Mouse (Mus musculus) urinary bladder, postnatal 36 days (tissue): ENCODE measurements at regions not wholly inside any gene's neighbourhood (a gene's known extent, or its start where the extent isn't known, plus 50 kb on each side); places are given as distances from the start of the nearest gene placed in this dataset.

ENCODE experiments used
- DNase-seq, 2 experiments: peaks; one replicate each; pipeline ENCODE4 v3.0.0; 2022; ENCODE audit warnings: low spot score in 2 of 2, mixed read lengths in 1 of 2

GRCm38 (mm10) chr1:77933095-77933766 lies 263.7 kb downstream of the Pax3 start:
- no peak for DNase-seq

DNA sequence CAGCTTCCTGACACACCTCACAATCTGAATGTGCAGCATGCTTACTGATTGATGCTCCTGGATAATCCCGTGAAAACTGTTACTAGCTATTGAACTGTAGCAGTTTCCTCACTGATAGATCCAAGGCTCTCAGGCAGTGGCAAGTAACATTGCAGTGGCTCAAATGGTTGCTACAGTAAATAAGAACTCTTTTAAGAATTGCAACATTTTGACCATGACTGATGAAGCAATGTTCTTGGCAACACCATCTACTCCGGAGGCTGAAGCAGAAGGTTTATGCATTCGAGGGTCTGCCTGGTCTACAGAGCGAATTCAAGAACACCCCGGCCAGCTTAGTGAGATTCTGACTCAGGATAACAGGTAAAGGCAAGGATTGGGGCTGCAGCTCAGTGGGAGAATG lies 264.7 kb downstream of the Pax3 start:
- DNase-seq: no peak

- no peak for DNase-seq
These were observed 266.3 kb downstream of the Pax3 start for GRCm38 (mm10) chr1:77930661-77931060.

- DNase-seq: no peak
These were observed 267.4 kb downstream of the Pax3 start for GRCm38 (mm10) chr1:77929552-77929951.

DNA sequence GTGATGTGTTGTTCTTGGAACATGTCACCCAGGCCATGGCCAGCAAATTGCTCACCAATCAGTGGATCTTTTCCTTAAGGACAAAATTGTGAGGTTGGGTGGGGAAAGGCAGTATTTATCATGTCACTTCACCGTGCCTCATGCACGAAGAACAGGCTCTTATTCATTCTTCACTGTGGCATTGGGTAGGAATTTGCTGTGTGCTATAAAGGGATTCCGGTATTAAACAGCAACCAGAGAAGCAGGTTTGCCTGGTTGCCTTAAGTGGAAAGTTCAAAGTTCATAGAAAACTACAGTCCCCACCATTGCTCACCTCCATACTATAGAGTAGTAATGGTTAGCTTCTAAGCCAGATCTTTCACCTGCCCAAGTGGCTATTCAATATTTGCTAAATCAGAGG lies 270.8 kb downstream of the Pax3 start:
- DNase-seq: no peak

- no peak for DNase-seq
These were observed 300.7 kb downstream of the Pax3 start for GRCm38 (mm10) chr1:77896226-77896625.

GRCm38 (mm10) chr1:77879026-77879425 lies 317.9 kb downstream of the Pax3 start:
- DNase-seq: no peak

- DNase-seq: no peak
These were observed 326.8 kb downstream of the Pax3 start for GRCm38 (mm10) chr1:77870125-77870524.

GRCm38 (mm10) chr1:77869174-77869573 lies 327.8 kb downstream of the Pax3 start:
- DNase-seq: no peak

DNA sequence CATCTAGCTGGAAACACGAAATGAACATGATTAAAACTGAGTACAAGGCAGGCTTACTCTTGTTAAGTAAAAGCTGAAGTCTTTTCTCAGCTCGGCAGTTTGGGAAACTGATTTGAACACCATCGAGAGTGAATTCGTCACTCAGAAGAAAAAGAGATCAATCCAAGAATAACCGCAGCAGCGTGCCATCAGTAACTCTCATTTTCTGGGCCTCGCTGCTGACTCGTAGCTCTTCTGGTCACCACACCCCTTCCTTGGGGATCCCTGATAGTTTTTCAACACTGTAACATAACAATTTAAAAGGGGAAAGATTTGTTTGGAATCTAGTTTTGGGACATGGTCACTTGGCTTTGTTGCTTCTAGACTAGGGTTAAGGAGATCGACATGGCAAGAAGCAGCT lies 337.0 kb downstream of the Pax3 start:
- DNase-seq: no peak

- no peak for DNase-seq
These were observed 339.5 kb upstream of the Epha4 start for GRCm38 (mm10) chr1:77854366-77854765.

- DNase-seq: no peak
These were observed 333.1 kb upstream of the Epha4 start for GRCm38 (mm10) chr1:77847766-77848615.

DNA sequence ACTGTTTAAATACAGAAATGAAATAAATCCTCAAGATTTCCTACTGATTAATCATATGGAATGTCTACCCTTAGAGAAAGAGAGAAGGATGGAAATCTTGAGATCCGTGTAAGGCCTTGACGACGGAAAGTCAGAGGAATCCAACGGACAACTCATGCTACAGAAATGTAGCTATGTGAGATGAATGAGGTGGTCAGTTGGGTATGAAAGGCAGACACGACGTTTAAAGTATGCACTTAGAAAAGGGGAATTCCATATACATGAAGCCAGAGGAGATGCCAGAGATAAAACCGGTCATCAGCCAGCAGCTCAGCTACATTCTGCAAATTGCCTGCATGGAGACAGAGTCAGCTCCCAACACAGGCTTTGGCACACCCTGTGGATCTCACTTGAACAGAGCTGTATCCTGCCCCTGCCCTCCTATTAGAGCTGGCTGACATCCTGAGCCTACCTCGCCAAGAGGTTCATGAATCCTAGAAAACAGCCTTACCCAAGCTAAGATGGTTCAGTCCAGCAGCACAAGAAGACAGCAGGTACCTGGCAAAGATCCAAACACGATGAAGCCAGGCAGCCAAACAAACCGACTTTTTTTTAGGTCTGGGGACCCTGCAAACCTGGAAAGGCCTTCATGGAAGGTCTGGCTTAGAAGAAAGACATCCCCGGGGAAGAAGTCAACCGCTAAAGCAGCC lies 331.3 kb upstream of the Epha4 start:
- no peak for DNase-seq

DNA sequence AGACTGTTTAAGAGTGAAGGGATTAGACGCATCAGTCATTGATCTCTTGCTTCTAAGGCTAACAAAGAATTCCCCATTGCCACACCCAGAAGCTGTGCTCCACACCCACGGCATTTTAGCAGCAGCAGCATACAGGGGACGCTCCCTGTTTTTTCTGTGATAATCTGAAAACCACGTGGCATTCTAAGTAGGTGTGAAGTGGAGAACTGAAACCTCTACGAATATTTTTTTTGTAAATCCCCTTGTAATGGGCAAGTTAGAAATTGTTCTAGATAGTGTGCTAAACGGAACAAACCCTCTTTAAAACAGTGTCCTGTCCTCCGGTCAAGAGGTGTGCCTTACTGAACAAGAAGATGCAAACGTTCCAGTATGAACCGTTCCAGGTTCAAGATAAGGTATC lies 325.8 kb upstream of the Epha4 start:
- DNase-seq: no peak

- DNase-seq: no peak
These were observed 317.3 kb upstream of the Epha4 start for GRCm38 (mm10) chr1:77832174-77832573.

DNA sequence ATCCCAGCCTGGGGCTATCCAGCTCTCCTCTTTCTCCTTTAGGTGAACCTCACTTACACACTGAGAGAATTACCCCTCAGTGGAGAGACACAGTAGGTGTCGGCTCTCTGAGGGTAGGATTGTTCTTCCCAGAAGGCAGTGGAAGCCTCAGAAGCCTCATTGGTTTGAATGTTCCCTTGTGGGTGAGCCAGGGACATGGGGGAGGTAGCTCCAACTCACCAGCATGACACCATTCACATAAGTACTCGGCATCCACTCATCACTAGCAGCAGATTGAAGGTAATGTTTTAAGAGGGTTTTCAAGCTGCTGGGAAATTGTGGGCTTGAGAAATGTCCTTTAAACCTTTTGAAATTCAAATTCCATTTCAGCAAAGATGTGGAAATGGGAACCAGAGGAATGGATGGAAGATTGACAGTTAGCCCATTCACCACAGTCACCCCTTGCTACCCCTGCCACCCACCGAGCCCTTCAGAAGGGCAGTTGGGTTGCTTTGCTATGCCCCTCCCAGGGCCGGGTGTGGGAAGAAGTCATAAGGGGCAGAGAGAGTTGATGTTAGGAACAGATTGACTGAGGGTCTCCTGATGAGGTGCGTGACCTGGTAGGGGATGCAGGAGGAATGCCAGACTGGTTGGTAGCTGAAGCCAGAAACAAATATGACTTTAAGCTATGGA lies 310.0 kb upstream of the Epha4 start:
- no peak for DNase-seq

DNA sequence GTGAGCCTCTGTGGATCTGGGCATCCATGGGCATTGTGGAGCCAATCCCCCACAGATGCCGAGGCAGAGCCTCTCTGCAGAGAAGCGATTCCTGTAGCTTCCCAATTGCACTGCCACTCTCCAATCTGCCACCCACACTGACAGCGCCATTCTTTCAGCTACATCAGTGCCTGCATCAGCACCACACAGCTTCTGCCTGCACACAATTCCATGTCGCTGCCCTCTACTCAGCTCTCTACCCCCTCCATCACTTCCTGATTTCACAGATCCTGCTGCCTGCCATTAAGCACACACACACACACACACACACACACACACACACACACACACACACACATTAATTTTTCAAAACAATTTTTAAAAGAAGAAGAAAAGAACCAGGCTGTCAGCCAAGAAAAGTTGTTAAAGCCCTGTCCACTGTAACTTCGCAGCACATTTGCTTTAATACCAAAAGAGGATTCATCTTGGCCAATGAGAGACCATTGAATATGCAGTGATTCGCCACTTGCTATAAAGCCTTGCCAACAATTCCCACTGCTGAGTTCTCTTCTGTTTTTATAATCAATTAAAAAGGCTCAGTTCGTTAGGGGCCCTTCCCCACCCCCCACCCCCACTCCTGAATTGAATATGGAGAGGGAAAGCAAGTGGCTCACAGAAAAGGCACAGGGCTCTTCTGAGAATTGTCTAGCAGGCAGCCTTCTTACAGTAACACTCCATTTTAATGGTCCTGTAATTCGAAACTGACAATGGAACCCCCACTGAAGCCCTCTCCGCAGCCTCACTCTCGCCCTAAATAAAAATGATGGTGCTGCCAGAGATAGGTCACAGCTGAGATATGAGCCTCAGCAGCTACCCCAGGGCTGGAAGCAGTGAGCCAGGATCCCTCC lies 309.2 kb upstream of the Epha4 start:
- no peak for DNase-seq

GRCm38 (mm10) chr1:77820101-77820500 lies 305.2 kb upstream of the Epha4 start:
- no peak for DNase-seq

DNA sequence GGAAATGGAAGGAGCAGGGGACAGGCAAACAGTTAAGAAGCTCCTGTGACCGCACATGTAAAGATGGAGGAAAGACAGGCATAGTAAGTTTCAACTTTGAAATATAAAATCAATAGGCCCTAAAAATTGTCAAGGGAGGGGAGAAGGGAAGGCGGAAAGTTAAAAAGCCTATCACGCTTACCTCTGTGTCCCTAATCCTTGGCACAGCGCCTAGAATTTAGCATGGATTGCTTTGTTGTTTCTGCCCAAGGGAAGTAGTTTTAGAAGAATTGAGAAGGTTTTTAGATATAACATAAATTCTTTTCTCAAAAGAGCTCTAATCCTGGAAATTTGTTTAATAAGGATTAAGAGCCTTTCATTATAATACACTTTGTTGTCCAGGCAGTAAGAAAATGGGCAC lies 300.6 kb upstream of the Epha4 start:
- DNase-seq: no peak

- no peak for DNase-seq
These were observed 296.7 kb upstream of the Epha4 start for GRCm38 (mm10) chr1:77811573-77811972.

DNA sequence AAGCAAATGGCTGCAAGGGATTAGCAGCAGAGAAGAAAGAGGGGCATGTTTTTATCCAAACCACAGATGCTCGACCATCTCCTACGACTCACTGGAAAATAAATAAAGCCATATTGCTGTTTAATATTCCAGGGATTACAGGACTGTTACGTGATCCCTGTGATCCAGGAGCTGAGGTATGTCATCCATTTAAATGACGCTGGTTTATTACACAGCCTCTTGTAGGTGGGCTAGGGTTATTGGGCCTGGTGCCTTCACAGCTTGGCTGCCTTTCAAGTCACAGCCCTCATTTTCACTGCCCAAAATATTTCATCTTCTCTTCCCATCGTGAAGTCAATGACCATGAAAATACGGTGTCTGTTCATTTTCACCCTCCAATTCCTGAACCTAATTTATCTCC lies 276.1 kb upstream of the Epha4 start:
- DNase-seq: no peak
